Comparison of ENCODE assay signal across 13 mouse cellular contexts in genomic region chr11:102211011-102211410, GRCm38 (mm10). TPM values are rescaled to one million over a fixed set of nuclear protein-coding genes. Genes with fewer than 3 reads are reported as not detected.
DNase-seq lines count a peak whose midpoint lies in the region; ATAC-seq and TF ChIP-seq lines count a peak whose summit lies in the region.
"Had no signal": no experiment of that assay in that cellular context is flagged by ENCODE, and none has a peak within 500 bp of the region (broad histone marks: within the 10 kb centered on the region; RNA-seq: fewer than 3 reads in every experiment).

No protein-coding gene starts in this region.

- no peak overlapping the region for H3K9ac ChIP-seq in heart, embryonic 12.5 days
- H3K9ac ChIP-seq in liver, adult 2 months (ENCODE audit: low read depth, low read length), result peak overlapping the region; percentile 5; the same call in 1 of the 2 replicates
- no peak overlapping the region for H3K9ac ChIP-seq in liver, embryonic 12.5 days
- H3K9ac ChIP-seq in embryonic facial prominence, embryonic 13.5 days, result 0 out of 2 replicates have a peak overlapping the region, but pooled peaks have one; percentile 12
- H3K9ac ChIP-seq in limb, embryonic 12.5 days (replicated peaks), result peak overlapping the region; percentile 2; the same call in 1 of the 2 replicates
- H3K9ac ChIP-seq: liver, embryonic 14.5 days; stomach, embryonic 15.5 days had no signal

- WGBS in heart, embryonic 12.5 days, result 55% methylated on average over 5 of the region's 5 CpGs
- WGBS in liver, adult 2 months, result 22% methylated on average over 5 of the region's 5 CpGs
- WGBS in liver, embryonic 12.5 days (ENCODE audit: insufficient replicate concordance), result 53% methylated on average over 5 of the region's 5 CpGs
- 31% methylated on average over 5 of the region's 5 CpGs for WGBS in embryonic facial prominence, embryonic 13.5 days
- 40% methylated on average over 5 of the region's 5 CpGs for WGBS in limb, embryonic 12.5 days

- H3K27ac ChIP-seq in heart, embryonic 12.5 days (ENCODE audit: poor library complexity, severe bottlenecking), result 0 out of 2 replicates have a peak overlapping the region, but pooled peaks have one; percentile 12
- H3K27ac ChIP-seq in liver, adult 2 months (replicated peaks; ENCODE audit: insufficient read depth, low read depth, low read length), result peak overlapping the region; percentile 61
- no peak overlapping the region for H3K27ac ChIP-seq in liver, embryonic 12.5 days
- H3K27ac ChIP-seq in embryonic facial prominence, embryonic 13.5 days, result peak overlapping the region; percentile 83
- 0 out of 2 replicates have a peak overlapping the region, but pooled peaks have one; percentile 1 for H3K27ac ChIP-seq in limb, embryonic 12.5 days
- H3K27ac ChIP-seq: liver, embryonic 14.5 days; stomach, embryonic 15.5 days had no signal

- peaks cover 75% of the 10 kb centered on the region for H3K79me2 ChIP-seq in liver, adult 2 months (ENCODE audit: control insufficient read depth, insufficient read depth, low read length)

- TF ChIP-seq CTCF in liver, adult 2 months (IDR thresholded peaks at IDR 0.05; ENCODE audit: low read depth, low read length), result no peak

- H3K27me3 ChIP-seq in heart, embryonic 12.5 days (replicated peaks), result no peaks in the 10 kb centered on the region
- H3K27me3 ChIP-seq in liver, adult 2 months (ENCODE audit: control insufficient read depth, insufficient read depth, low read length), result no peaks in the 10 kb centered on the region
- no peaks in the 10 kb centered on the region for H3K27me3 ChIP-seq in liver, embryonic 12.5 days (replicated peaks)
- no peaks in the 10 kb centered on the region for H3K27me3 ChIP-seq in embryonic facial prominence, embryonic 13.5 days
- H3K27me3 ChIP-seq in limb, embryonic 12.5 days, result no peaks in the 10 kb centered on the region
- H3K27me3 ChIP-seq: CH12.LX; stomach, embryonic 15.5 days had no signal

- H3K4me3 ChIP-seq in heart, embryonic 12.5 days, result no peak overlapping the region
- no peak overlapping the region for H3K4me3 ChIP-seq in liver, adult 2 months (ENCODE audit: insufficient read depth, low read depth, low read length)
- no peak overlapping the region for H3K4me3 ChIP-seq in liver, embryonic 12.5 days
- no peak overlapping the region for H3K4me3 ChIP-seq in embryonic facial prominence, embryonic 13.5 days
- no peak overlapping the region for H3K4me3 ChIP-seq in limb, embryonic 12.5 days (replicated peaks)
- H3K4me3 ChIP-seq: stomach, embryonic 15.5 days had no signal

- no peak for ATAC-seq in heart, embryonic 12.5 days (ENCODE audit: insufficient number of reproducible peaks, low FRiP score)
- ATAC-seq in liver, embryonic 12.5 days, result no peak
- no peak for ATAC-seq in embryonic facial prominence, embryonic 13.5 days (ENCODE audit: insufficient number of reproducible peaks, insufficient read depth, low FRiP score, low TSS enrichment, low read depth)
- no peak for ATAC-seq in limb, embryonic 12.5 days (ENCODE audit: insufficient number of reproducible peaks, insufficient read depth, low FRiP score, low TSS enrichment, low read depth)

- DNase-seq in heart, adult 8-10 months (ENCODE audit: low spot score), result no peak
- peak; percentile 83 for DNase-seq in liver, adult 2 months (ENCODE audit: extremely low read depth, low read depth, low spot score)
- no peak for DNase-seq in spleen, postnatal 10 days (ENCODE audit: low spot score in 2 of 2)
- DNase-seq: cerebellum, postnatal 10 days; kidney, adult 18-20 months; right cerebral cortex, postnatal 25 days had no signal

- peaks cover 97% of the 10 kb centered on the region for H3K4me1 ChIP-seq in heart, embryonic 12.5 days (replicated peaks)
- peaks cover 48% of the 10 kb centered on the region for H3K4me1 ChIP-seq in liver, adult 2 months (ENCODE audit: control insufficient read depth, insufficient read depth, low read length)
- H3K4me1 ChIP-seq in liver, embryonic 12.5 days, result peaks cover 79% of the 10 kb centered on the region
- H3K4me1 ChIP-seq in embryonic facial prominence, embryonic 13.5 days, result peaks cover 90% of the 10 kb centered on the region
- peaks cover 73% of the 10 kb centered on the region for H3K4me1 ChIP-seq in limb, embryonic 12.5 days (replicated peaks)

- H3K9me3 ChIP-seq in heart, embryonic 12.5 days (replicated peaks), result no peaks in the 10 kb centered on the region
- H3K9me3 ChIP-seq in liver, embryonic 12.5 days (replicated peaks), result no peaks in the 10 kb centered on the region
- H3K9me3 ChIP-seq in embryonic facial prominence, embryonic 13.5 days, result no peaks in the 10 kb centered on the region
- H3K9me3 ChIP-seq in limb, embryonic 12.5 days, result no peaks in the 10 kb centered on the region
- H3K9me3 ChIP-seq: stomach, embryonic 15.5 days had no signal

- no peak for TF ChIP-seq POLR2A in liver, adult 2 months (IDR thresholded peaks at IDR 0.05; ENCODE audit: extremely low read depth, insufficient read depth, low read length)

- H3K36me3 ChIP-seq in heart, embryonic 12.5 days, result peaks cover 18% of the 10 kb centered on the region
- peaks cover under 1% of the 10 kb centered on the region; the same call in 1 of the 2 replicates for H3K36me3 ChIP-seq in liver, adult 2 months (ENCODE audit: control insufficient read depth, insufficient read depth, low read length)
- peaks cover 8% of the 10 kb centered on the region for H3K36me3 ChIP-seq in liver, embryonic 12.5 days
- H3K36me3 ChIP-seq in embryonic facial prominence, embryonic 13.5 days, result peaks cover 20% of the 10 kb centered on the region
- peaks cover 12% of the 10 kb centered on the region for H3K36me3 ChIP-seq in limb, embryonic 12.5 days

- no peak overlapping the region for H3K4me2 ChIP-seq in heart, embryonic 12.5 days
- H3K4me2 ChIP-seq in liver, embryonic 12.5 days, result no peak overlapping the region
- no peak overlapping the region; the same call in 1 of the 2 replicates for H3K4me2 ChIP-seq in embryonic facial prominence, embryonic 13.5 days
- H3K4me2 ChIP-seq in limb, embryonic 12.5 days, result no peak overlapping the region
- H3K4me2 ChIP-seq: stomach, embryonic 15.5 days had no signal

RNA-seq across cellular contexts. Expression of gene Hdac5, which starts 19.0 kb away (rescaled TPM):
- polyA plus RNA-seq in heart, embryonic 12.5 days (2016; fragmentation: Nextera tagmentation; extraction: Ambion mirVana), result 92.2 and 95.9 TPM in 2 replicates
- total RNA-seq in heart, adult 8-10 months (2022), result 100 to 1,000 TPM; 114 to 136 (median 121) TPM
- total RNA-seq in liver, adult 2 months (2014; rRNA removed), result 15.9 and 25.0 TPM in 2 replicates
- 38.2 and 60.5 TPM in 2 replicates for polyA plus RNA-seq in liver, adult 2 months (2012; rRNA removed)
- polyA plus RNA-seq in liver, embryonic 12.5 days (2016; fragmentation: Nextera tagmentation; extraction: Ambion mirVana), result 21.7 and 23.1 TPM in 2 replicates
- polyA plus RNA-seq in embryonic facial prominence, embryonic 13.5 days (2015; fragmentation: Nextera tagmentation; extraction: Ambion mirVana), result 80.5 and 84.4 TPM in 2 replicates
- 58.1 and 64.3 TPM in 2 replicates for polyA plus RNA-seq in limb, embryonic 12.5 days (2016; fragmentation: Nextera tagmentation; extraction: Ambion mirVana)

RNA-seq across cellular contexts. Expression of gene G6pc3, which starts 21.6 kb away (rescaled TPM):
- 27.1 and 28.0 TPM in 2 replicates for polyA plus RNA-seq in heart, embryonic 12.5 days (2016; fragmentation: Nextera tagmentation; extraction: Ambion mirVana)
- total RNA-seq in heart, adult 8-10 months (2022), result 10 to 100 TPM; 52.2 to 60.3 (median 58.6) TPM
- total RNA-seq in liver, adult 2 months (2014; rRNA removed), result 2.8 and 3.6 TPM in 2 replicates
- 17.1 and 25.9 TPM in 2 replicates for polyA plus RNA-seq in liver, adult 2 months (2012; rRNA removed)
- polyA plus RNA-seq in liver, embryonic 12.5 days (2016; fragmentation: Nextera tagmentation; extraction: Ambion mirVana), result 18.0 and 19.7 TPM in 2 replicates
- 27.6 and 28.3 TPM in 2 replicates for polyA plus RNA-seq in embryonic facial prominence, embryonic 13.5 days (2015; fragmentation: Nextera tagmentation; extraction: Ambion mirVana)
- polyA plus RNA-seq in limb, embryonic 12.5 days (2016; fragmentation: Nextera tagmentation; extraction: Ambion mirVana), result 36.6 and 36.8 TPM in 2 replicates

RNA-seq across cellular contexts. Expression of gene Lsm12, which starts 25.9 kb away (rescaled TPM):
- 90.9 and 94.3 TPM in 2 replicates for polyA plus RNA-seq in heart, embryonic 12.5 days (2016; fragmentation: Nextera tagmentation; extraction: Ambion mirVana)
- 10 to 100 TPM; 45.4 to 51.9 (median 48.8) TPM for total RNA-seq in heart, adult 8-10 months (2022)
- 11.4 and 14.1 TPM in 2 replicates for total RNA-seq in liver, adult 2 months (2014; rRNA removed)
- polyA plus RNA-seq in liver, adult 2 months (2012; rRNA removed), result 24.3 and 24.5 TPM in 2 replicates
- polyA plus RNA-seq in liver, embryonic 12.5 days (2016; fragmentation: Nextera tagmentation; extraction: Ambion mirVana), result 84.3 and 85.8 TPM in 2 replicates
- 125 and 159 TPM in 2 replicates for polyA plus RNA-seq in embryonic facial prominence, embryonic 13.5 days (2015; fragmentation: Nextera tagmentation; extraction: Ambion mirVana)
- 103 TPM in 2 replicates for polyA plus RNA-seq in limb, embryonic 12.5 days (2016; fragmentation: Nextera tagmentation; extraction: Ambion mirVana)

RNA-seq across cellular contexts. Expression of gene BC030867, which starts 37.7 kb away (rescaled TPM):
- 14.0 and 14.3 TPM in 2 replicates for polyA plus RNA-seq in heart, embryonic 12.5 days (2016; fragmentation: Nextera tagmentation; extraction: Ambion mirVana)
- total RNA-seq in heart, adult 8-10 months (2022), result under 1 TPM; 0.12 to 0.23 (median 0.18) TPM
- 0.27 TPM in 1 of 2 replicates, not detected in the other for total RNA-seq in liver, adult 2 months (2014; rRNA removed)
- polyA plus RNA-seq in liver, adult 2 months (2012; rRNA removed), result 0.20 and 0.38 TPM in 2 replicates
- polyA plus RNA-seq in liver, embryonic 12.5 days (2016; fragmentation: Nextera tagmentation; extraction: Ambion mirVana), result 19.5 and 19.7 TPM in 2 replicates
- polyA plus RNA-seq in embryonic facial prominence, embryonic 13.5 days (2015; fragmentation: Nextera tagmentation; extraction: Ambion mirVana), result 18.3 and 19.7 TPM in 2 replicates
- 21.7 and 23.5 TPM in 2 replicates for polyA plus RNA-seq in limb, embryonic 12.5 days (2016; fragmentation: Nextera tagmentation; extraction: Ambion mirVana)

RNA-seq across cellular contexts. Expression of gene Tmem101, which starts 54.8 kb away (rescaled TPM):
- 36.8 and 37.6 TPM in 2 replicates for polyA plus RNA-seq in heart, embryonic 12.5 days (2016; fragmentation: Nextera tagmentation; extraction: Ambion mirVana)
- total RNA-seq in heart, adult 8-10 months (2022), result 10 to 100 TPM; 12.7 to 15.5 (median 14.9) TPM
- total RNA-seq in liver, adult 2 months (2014; rRNA removed), result 4.2 and 7.7 TPM in 2 replicates
- polyA plus RNA-seq in liver, adult 2 months (2012; rRNA removed), result 9.2 and 13.5 TPM in 2 replicates
- 16.3 TPM in 2 replicates for polyA plus RNA-seq in liver, embryonic 12.5 days (2016; fragmentation: Nextera tagmentation; extraction: Ambion mirVana)
- polyA plus RNA-seq in embryonic facial prominence, embryonic 13.5 days (2015; fragmentation: Nextera tagmentation; extraction: Ambion mirVana), result 45.4 and 45.5 TPM in 2 replicates
- polyA plus RNA-seq in limb, embryonic 12.5 days (2016; fragmentation: Nextera tagmentation; extraction: Ambion mirVana), result 40.6 and 44.2 TPM in 2 replicates

Comparison
In these comparisons a context has a peak if more than half of its experiments do, and no peak if none do; other contexts are left out.
1. H3K9ac ChIP-seq: peak in liver, adult 2 months (single experiment), embryonic facial prominence, embryonic 13.5 days (single experiment) and limb, embryonic 12.5 days (single experiment); none in heart, embryonic 12.5 days (single experiment) and liver, embryonic 12.5 days (single experiment).